Mouse (Mus musculus) Muller cell, postnatal 12 days (primary cell): Measurements from ENCODE around the gene 3110021N24Rik.
"Not testable (repeated sequence)": the region's sequence is repeated elsewhere in the genome, so short reads cannot be mapped to it uniquely, and the experiment has no call there.

ENCODE experiments used
- DNase-seq: peaks from one replicate; pipeline ENCODE4 v3.0.0-alpha.2; 2015; ENCODE audit errors: inconsistent ontology term

3110021N24Rik gene

GRCm38 (mm10) chr4:108719349-108719748 is at the start of gene 3110021N24Rik:
Gene 3110021N24Rik, plus strand, starts transcription at chr4:108719649.
- DNase-seq = no peak

DNA sequence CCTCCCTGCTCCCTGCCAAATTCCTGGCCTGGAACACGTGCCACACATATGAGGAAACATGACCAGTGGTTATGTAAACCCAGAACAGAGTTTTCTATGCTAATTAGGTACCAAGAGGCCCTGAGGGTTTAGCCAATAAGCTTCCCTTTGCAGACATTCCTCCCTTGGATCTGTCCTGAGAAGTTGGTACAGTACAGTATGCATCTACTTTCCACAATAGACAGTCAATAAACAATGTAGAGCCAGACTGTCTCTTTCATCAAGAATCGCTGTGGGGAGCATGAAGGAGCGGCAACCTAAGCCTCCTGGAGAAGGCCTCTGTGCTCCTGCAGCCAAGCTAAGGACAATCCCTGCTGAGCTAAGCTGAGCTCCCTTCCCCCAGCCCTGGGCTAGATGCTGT is 33.3 kb upstream of the 3110021N24Rik start:
- no peak for DNase-seq

- not testable (repeated sequence) for DNase-seq
Observed at GRCm38 (mm10) chr4:108687098-108687497, 32.4 kb upstream of the 3110021N24Rik start.

DNA sequence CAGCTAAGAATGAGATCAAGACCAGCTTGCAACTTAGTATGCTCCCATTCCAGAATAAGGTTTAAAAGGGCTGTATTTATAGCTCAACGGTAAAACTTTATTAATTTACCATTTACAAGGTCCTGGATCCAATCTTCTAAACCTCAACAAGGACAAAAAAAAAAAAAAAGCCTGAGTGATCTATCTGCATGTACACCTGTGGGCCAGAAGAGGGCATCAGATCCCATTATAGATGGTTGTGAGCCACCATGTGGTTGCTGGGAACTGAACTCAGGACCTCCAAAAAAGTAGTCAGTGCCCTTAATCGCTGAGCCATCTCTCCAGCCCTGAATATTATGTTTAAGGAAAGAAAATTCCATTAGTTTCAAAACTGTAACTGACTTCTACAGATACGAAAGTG is 29.0 kb upstream of the 3110021N24Rik start:
- DNase-seq = no peak

- no peak for DNase-seq
Observed at GRCm38 (mm10) chr4:108691469-108691868, 28.0 kb upstream of the 3110021N24Rik start.

DNA sequence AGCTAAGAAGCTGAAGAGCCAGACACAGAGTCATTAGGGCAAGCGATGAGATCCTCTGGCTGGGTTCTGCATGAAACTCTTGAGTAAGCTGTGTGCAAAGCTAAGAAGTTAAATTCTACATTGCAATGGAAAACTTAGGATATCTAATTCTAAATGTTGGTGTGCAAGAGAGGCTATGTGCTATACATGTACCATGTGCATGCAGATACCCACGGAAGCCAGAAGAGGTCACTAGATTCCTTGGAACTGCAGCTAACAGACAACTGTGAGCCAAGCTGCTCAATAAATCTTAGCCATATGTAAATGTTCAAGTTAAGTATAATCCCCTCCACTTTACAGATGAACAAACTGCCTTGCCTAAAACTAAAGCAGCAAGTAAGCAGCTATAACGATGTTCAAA is 22.5 kb upstream of the 3110021N24Rik start:
- peak; percentile 14 for DNase-seq

GRCm38 (mm10) chr4:108708209-108708608 is 11.2 kb upstream of the 3110021N24Rik start:
- no peak for DNase-seq

- no peak for DNase-seq
Observed at GRCm38 (mm10) chr4:108721245-108721784, 1.9 kb downstream of the 3110021N24Rik start.

DNA sequence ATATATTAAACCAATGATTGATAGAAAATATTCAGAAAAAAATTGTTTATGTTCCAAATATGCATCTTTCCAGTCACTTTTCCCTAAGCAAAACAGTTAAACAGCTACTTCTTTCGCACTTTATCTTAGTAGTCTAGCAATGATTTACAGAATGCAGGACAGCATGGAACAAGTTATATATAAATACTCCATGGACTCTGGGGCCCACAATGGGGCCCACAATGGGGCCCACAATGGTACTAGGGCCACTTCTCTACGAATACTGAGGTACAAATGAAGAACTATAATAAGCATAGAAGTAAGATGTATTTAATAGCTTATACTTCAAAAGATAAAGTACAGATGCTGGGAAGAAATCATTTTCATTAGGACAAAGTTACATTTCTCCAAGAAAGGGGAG is 4.7 kb downstream of the 3110021N24Rik start:
- no peak for DNase-seq

DNA sequence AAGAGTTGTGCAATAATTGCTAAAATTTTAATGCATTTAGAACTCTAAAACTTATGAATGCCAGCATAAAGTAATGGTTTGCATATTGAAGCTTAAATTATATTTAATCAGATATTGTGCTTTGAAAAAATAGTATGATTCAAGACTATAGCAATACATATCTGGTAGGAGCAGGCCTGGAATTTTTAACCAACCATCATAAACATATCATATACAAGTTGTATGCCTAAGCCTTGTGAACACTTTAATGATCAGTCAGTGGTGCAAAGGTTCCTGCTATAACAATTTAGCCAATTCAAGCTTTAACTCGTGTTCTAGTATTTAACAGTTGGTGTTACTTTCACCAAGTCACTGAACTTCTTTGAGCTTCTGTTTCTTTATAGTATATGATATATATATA is 11.0 kb downstream of the 3110021N24Rik start:
- no peak for DNase-seq

DNA sequence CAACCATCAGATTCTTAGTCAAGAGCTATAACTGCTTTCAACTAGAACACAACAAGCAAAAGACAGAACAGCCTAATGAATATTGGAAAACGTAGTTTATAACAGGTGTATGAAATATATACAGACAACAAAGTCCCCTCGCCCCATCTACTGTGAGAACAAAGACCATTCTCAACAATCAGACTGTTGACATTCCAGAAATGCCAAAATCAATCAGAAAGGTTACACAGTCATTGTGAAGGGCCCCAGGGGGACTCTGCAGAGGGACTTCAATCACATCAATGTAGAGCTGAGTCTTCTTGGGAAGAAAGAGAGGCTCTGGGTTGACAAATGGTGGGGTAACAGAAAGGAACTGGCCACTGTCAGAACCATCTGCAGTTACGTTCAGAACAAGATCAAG is 12.1 kb downstream of the 3110021N24Rik start:
- DNase-seq = peak; percentile 40

- DNase-seq = no peak
Observed at GRCm38 (mm10) chr4:108746160-108746873, 26.9 kb downstream of the 3110021N24Rik start.

DNA sequence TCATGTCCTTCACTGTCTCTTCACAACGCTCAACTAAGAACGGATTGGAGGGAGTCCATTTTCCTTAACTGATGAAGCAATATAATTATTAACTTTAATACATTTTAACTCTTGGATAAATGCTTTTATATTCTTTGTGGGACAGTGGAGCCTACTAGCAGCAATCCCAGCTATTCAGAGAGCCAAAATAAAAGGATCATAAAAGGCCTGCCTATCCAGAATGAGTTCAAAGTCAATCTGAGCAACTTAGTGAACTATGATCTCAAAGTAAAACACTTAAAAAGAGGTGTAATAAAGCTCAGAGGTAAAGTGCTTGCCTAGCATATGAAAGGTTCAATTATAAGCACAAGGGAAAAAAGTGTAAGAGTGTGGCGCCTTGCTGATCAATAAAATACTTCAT is 40.1 kb downstream of the 3110021N24Rik start:
- DNase-seq = no peak

- DNase-seq = no peak
Observed at GRCm38 (mm10) chr4:108768527-108768926, 49.1 kb downstream of the 3110021N24Rik start.

DNA sequence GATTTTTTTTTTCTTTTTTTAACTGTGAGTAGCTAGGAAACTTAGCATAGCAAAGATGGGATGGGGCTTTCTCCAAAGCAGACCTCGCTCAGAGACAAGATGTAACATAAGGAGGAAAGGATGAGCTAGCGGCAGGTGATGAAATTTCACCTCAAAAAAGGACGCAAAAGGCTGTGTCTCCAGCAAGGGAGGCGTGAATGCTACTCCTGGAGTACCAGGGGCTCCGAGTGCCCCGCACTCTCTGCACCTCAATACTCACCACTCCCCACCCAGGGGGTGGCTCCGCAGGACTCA is 60.3 kb downstream of the 3110021N24Rik start:
- DNase-seq = no peak

DNA sequence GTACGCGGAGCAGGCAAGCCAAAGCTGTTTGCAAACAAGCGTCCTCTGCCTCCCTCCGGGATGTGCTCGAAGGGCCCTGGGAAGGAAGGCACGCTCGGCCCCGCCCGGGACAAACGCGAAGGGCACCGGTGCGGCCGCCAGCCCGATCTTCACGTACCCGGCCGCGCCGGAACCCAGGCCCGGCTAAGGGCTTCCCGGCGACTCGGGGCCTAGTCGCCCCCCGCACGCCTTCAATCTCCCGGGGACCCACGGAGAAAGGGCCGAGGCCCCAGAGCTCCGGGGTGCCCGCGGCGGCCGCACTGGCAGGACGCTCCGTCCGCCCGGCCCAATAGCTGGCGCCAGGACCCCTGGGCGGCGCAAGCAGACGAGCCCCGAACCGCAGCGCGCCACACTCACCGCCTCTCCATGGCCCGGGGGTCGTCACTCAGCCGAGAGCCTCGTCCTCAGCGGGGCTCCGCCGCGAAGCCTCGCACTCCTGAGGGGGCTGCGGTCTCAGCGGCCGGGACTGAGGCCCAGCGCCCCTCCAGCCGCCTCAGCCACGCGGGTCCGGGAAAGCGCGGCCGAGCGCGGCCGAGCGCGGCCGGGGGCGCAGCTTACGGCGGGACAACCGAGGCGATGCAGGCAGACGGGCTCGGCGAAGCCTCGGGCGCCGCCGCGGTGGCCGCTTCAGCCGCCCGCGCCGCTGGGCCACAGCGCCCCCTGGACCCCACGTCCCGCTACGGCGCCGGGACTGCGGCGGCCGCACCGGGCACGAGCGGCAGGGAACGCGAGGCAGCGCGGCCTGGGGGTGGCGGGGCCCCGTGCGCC is 60.8 kb downstream of the 3110021N24Rik start, which contains the start of gene Zfyve9:
Gene Zfyve9, minus strand, starts transcription at position 742 of the 807 bp plus-strand sequence.
- DNase-seq = peak; percentile 88

DNA sequence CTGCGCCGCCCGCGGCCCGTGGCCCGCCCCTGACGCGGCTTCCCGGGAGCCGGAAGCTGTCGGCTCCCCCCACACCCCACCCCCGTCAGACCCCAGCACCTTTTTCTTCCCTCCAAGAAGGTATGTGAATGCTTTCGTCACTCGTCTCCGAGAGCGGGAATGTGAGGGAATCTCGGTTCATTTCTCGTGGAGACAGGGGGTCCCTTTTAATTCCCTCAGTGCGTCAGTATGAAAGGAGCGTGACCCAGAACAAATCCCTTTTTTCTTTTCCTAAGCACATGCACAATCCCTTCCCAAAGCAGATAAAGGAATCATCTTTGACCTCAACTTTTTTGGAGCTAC is 61.4 kb downstream of the 3110021N24Rik start:
- DNase-seq = no peak

DNA sequence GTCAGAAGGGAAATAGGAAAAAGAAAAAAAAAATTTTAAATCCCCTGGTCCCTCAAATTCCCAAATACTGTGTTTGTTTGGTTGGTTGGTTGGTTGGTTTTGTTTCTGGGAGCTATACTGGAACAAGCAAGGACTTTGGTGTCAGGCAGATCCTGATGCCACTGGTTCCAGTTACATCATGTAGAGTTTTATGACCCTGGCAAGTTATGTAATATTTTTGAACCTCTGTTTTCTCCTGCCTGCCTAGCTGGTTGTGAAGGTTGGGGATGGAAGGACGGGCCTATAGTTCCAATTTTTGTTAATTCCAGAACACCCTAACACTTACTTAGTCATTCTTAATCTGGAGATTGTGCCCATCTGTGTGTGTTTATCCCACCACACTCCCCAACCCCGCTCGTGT is 62.1 kb downstream of the 3110021N24Rik start:
- peak; percentile 20 for DNase-seq

GRCm38 (mm10) chr4:108782421-108783085 is 63.1 kb downstream of the 3110021N24Rik start:
- DNase-seq = peak; percentile 77

GRCm38 (mm10) chr4:108789258-108789936 is 69.9 kb downstream of the 3110021N24Rik start:
- no peak for DNase-seq

DNA sequence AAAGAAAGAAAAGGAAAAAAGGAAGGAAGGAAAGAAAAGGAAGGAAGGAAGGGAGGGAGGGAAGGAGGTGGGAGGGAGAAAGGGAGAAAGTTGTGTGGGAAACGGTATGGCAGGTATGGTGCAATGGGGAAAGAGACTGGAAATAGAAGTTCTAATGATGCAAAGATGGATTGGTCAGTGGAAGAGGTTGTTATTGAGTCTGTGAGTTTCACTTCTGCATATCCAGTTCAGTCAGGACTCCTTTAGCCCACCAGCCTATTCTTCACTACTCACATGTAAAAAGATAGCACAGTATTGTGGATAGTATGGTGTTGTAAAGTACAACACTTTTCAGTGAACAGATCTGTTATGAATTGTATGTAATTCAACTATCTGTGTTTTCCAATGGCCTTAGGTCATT is 71.1 kb downstream of the 3110021N24Rik start:
- DNase-seq = no peak

DNA sequence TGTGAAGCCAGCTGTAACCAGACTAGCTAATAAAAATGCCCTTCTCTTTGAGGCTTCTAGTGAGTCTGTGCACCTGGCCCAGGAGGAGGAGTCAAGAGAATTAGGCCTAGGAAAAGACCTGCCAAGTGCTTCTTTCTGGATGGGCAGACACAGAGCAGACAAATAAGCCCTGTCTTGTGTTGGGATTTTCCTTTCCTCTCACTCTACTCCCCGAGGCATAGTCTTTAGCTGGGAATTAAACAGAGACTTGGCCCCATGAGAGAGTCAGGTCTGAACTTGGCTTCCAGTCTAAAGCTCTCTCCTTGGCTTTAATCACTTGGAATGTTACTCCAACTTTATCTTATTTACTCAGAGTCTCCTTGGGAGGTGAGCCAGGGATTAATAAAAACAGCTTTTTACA is 74.5 kb downstream of the 3110021N24Rik start:
- DNase-seq = no peak
